ENCODE assay signal across 29 mouse cellular contexts in genomic region chr4:138702031-138702430, GRCm38 (mm10). TPM values are rescaled to one million over a fixed set of nuclear protein-coding genes. Genes with fewer than 3 reads are reported as not detected.
DNase-seq lines count a peak whose midpoint lies in the region; TF ChIP-seq lines count a peak whose summit lies in the region.
"Had no signal": no experiment of that assay in that cellular context is flagged by ENCODE, and none has a peak within 500 bp of the region (broad histone marks: within the 10 kb centered on the region; RNA-seq: fewer than 3 reads in every experiment).

No protein-coding gene starts in this region.

- no peak overlapping the region for H3K27ac ChIP-seq in gastrocnemius, adult 2 months
- peak overlapping the region; percentile 57 for H3K27ac ChIP-seq in ES-Bruce4 (ENCODE audit: insufficient read depth, low read length)
- H3K27ac ChIP-seq in limb, embryonic 10.5 days: no peak overlapping the region
- H3K27ac ChIP-seq: forebrain, embryonic 10.5 days; forebrain, embryonic 13.5 days; heart, embryonic 15.5 days; hindbrain, embryonic 10.5 days; hindbrain, embryonic 13.5 days had no signal

- TF ChIP-seq CTCF in gastrocnemius, adult 2 months (IDR thresholded peaks at IDR 0.05): no peak
- TF ChIP-seq CTCF in ES-Bruce4 (IDR thresholded peaks at IDR 0.05; ENCODE audit: low read depth, low read length): no peak

- H3K36me3 ChIP-seq in ES-Bruce4 (ENCODE audit: control insufficient read depth, insufficient read depth, low read length, poor library complexity, severe bottlenecking): no peaks in the 10 kb centered on the region
- no peaks in the 10 kb centered on the region for H3K36me3 ChIP-seq in limb, embryonic 10.5 days
- H3K36me3 ChIP-seq: forebrain, embryonic 10.5 days; heart, embryonic 12.5 days; heart, embryonic 15.5 days; hindbrain, embryonic 10.5 days; hindbrain, embryonic 13.5 days had no signal

- no peaks in the 10 kb centered on the region for H3K27me3 ChIP-seq in ES-Bruce4 (ENCODE audit: control insufficient read depth, insufficient read depth, low read length, poor library complexity, severe bottlenecking)
- H3K27me3 ChIP-seq in limb, embryonic 10.5 days (ENCODE audit: low read depth, poor library complexity, severe bottlenecking): peaks cover 11% of the 10 kb centered on the region; the same call in 1 of the 2 replicates

- no peak for TF ChIP-seq POLR2A in ES-Bruce4 (IDR thresholded peaks at IDR 0.05; ENCODE audit: insufficient read depth, low read length)

- intact Hi-C loops in gastrocnemius, adult 2 months (cut with DNase I): no loop called here

- H3K9ac ChIP-seq in ES-Bruce4 (ENCODE audit: low read depth, poor library complexity, severe bottlenecking): no peak overlapping the region
- H3K9ac ChIP-seq: forebrain, embryonic 13.5 days; heart, embryonic 12.5 days; heart, embryonic 15.5 days; hindbrain, embryonic 13.5 days had no signal

- H3K4me3 ChIP-seq in gastrocnemius, adult 2 months: no peak overlapping the region
- H3K4me3 ChIP-seq in ES-Bruce4 (ENCODE audit: low read depth, low read length): no peak overlapping the region
- no peak overlapping the region for H3K4me3 ChIP-seq in limb, embryonic 10.5 days
- H3K4me3 ChIP-seq: forebrain, embryonic 10.5 days; forebrain, embryonic 13.5 days; heart, embryonic 12.5 days; heart, embryonic 15.5 days; hindbrain, embryonic 10.5 days; hindbrain, embryonic 13.5 days had no signal

- peaks cover 8% of the 10 kb centered on the region for H3K4me1 ChIP-seq in ES-Bruce4 (ENCODE audit: control insufficient read depth, insufficient read depth, low read length)
- peaks cover 2% of the 10 kb centered on the region; the same call in 1 of the 2 replicates for H3K4me1 ChIP-seq in limb, embryonic 10.5 days
- H3K4me1 ChIP-seq: heart, embryonic 12.5 days; heart, embryonic 15.5 days had no signal

- no peaks in the 10 kb centered on the region for H3K9me3 ChIP-seq in ES-Bruce4 (replicated peaks; ENCODE audit: control insufficient read depth, insufficient read depth, low read length, poor library complexity, severe bottlenecking)
- no peaks in the 10 kb centered on the region for H3K9me3 ChIP-seq in limb, embryonic 10.5 days (replicated peaks)
- H3K9me3 ChIP-seq: forebrain, embryonic 10.5 days; forebrain, embryonic 13.5 days; heart, embryonic 12.5 days; heart, embryonic 15.5 days; hindbrain, embryonic 10.5 days; hindbrain, embryonic 13.5 days had no signal

- 74% methylated on average over 2 of the region's 2 CpGs for WGBS in limb, embryonic 10.5 days

- TF ChIP-seq EP300 in ES-Bruce4 (IDR thresholded peaks at IDR 0.05; ENCODE audit: insufficient read depth, low read depth, low read length): 0 out of 2 replicates have a peak, but pooled peaks have one; percentile 33

- peak; percentile 27 for DNase-seq in gastrocnemius, adult 2 months
- no peak for DNase-seq in gastrocnemius, postnatal 10 days
- peak; percentile 12 for DNase-seq in Muller cell, postnatal 12 days (ENCODE audit: inconsistent ontology term)
- DNase-seq in left cerebral cortex, adult 18-20 months (ENCODE audit: low spot score in 2 of 2): no peak
- DNase-seq in limb, embryonic 10.5 days (ENCODE audit: low spot score): no peak
- DNase-seq in testis, postnatal 10 days (ENCODE audit: low spot score): no peak
- DNase-seq: adrenal gland, adult 8-10 months; cerebellum, adult 18-20 months; cerebellum, adult 9-10 months; cerebellum, postnatal 14 days; gastrocnemius, postnatal 25 days; heart, adult 18-20 months; heart, postnatal 10 days; heart, postnatal 36 days had no signal

RNA-seq across cellular contexts. Expression of gene Pla2g2c, which starts 22.6 kb away (rescaled TPM):
- not detected for total RNA-seq in gastrocnemius, adult 2 months (2021)
- total RNA-seq in gastrocnemius, postnatal 10 days (2021): under 1 TPM in 1 of 2 experiments, not detected in 1; 0.16 TPM
- 0.68 and 0.79 TPM in 2 replicates for polyA plus RNA-seq in ES-Bruce4 (2011; ENCODE audit: insufficient read depth, insufficient read length, low read depth, missing spikeins)
- under 1 TPM in 1 of 2 experiments, not detected in 1; 0.35 TPM for total RNA-seq in left cerebral cortex, adult 18-20 months (2021)
- polyA plus RNA-seq in limb, embryonic 10.5 days (2016; fragmentation: Nextera tagmentation; extraction: Ambion mirVana): 0.64 and 0.80 TPM in 2 replicates
- total RNA-seq: gastrocnemius, adult 18-20 months; gastrocnemius, postnatal 25 days; heart, postnatal 10 days; MEL had no signal
- polyA plus RNA-seq: C2C12; CD4-positive, CD25-positive, alpha-beta regulatory T cell, adult 4 months; forebrain, embryonic 16.5 days; inflammation-experienced regulatory T-cells, adult 6 months had no signal

RNA-seq across cellular contexts. Expression of gene Ubxn10, which starts 34.9 kb away (rescaled TPM):
- total RNA-seq in gastrocnemius, adult 2 months (2021): under 1 TPM in 1 of 2 experiments, not detected in 1; 0.20 TPM
- under 1 TPM; 0.20 to 0.28 TPM for total RNA-seq in gastrocnemius, postnatal 10 days (2021)
- 1.0 and 1.3 TPM in 2 replicates for polyA plus RNA-seq in ES-Bruce4 (2011; ENCODE audit: insufficient read depth, insufficient read length, low read depth, missing spikeins)
- total RNA-seq in left cerebral cortex, adult 18-20 months (2021): 1 to 10 TPM in 1 of 2 experiments, under 1 TPM in 1; 0.56 to 1.2 TPM
- 1.2 and 1.3 TPM in 2 replicates for polyA plus RNA-seq in limb, embryonic 10.5 days (2016; fragmentation: Nextera tagmentation; extraction: Ambion mirVana)
- total RNA-seq: MEL had no signal
- polyA plus RNA-seq: C2C12; CD4-positive, CD25-positive, alpha-beta regulatory T cell, adult 4 months; inflammation-experienced regulatory T-cells, adult 6 months had no signal

RNA-seq across cellular contexts. Expression of gene Pla2g2f, which starts 55.4 kb away (rescaled TPM):
- total RNA-seq in gastrocnemius, adult 2 months (2021): not detected
- total RNA-seq in gastrocnemius, postnatal 10 days (2021): not detected
- polyA plus RNA-seq in ES-Bruce4 (2011; ENCODE audit: insufficient read depth, insufficient read length, low read depth, missing spikeins): not detected in 2 replicates
- total RNA-seq in left cerebral cortex, adult 18-20 months (2021): under 1 TPM in 1 of 2 experiments, not detected in 1; 0.14 TPM
- polyA plus RNA-seq in limb, embryonic 10.5 days (2016; fragmentation: Nextera tagmentation; extraction: Ambion mirVana): 0.09 TPM in 1 of 2 replicates, not detected in the other
- total RNA-seq: gastrocnemius, postnatal 25 days; MEL had no signal
- polyA plus RNA-seq: C2C12; CD4-positive, CD25-positive, alpha-beta regulatory T cell, adult 4 months; embryonic facial prominence, embryonic 11.5 days; forebrain, embryonic 10.5 days; forebrain, embryonic 13.5 days; forebrain, embryonic 16.5 days; gonadal fat pad, adult 2 months; heart, embryonic 12.5 days; inflammation-experienced regulatory T-cells, adult 6 months had no signal

Comparison
In these comparisons a context has a peak if more than half of its experiments do, and no peak if none do; other contexts are left out.
1. DNase-seq: peak in gastrocnemius, adult 2 months (single experiment) and Muller cell, postnatal 12 days (single experiment); none in gastrocnemius, postnatal 10 days (single experiment), left cerebral cortex, adult 18-20 months (0 of 2), limb, embryonic 10.5 days (single experiment) and testis, postnatal 10 days (single experiment).